In genomic region chr11:34001938-34002592, GRCm38 (mm10) we compare ENCODE assay signal across 9 mouse cellular contexts. TPM values are rescaled to one million over a fixed set of nuclear protein-coding genes. Genes with fewer than 3 reads are reported as not detected.
DNase-seq lines count a peak whose midpoint lies in the region; ATAC-seq and TF ChIP-seq lines count a peak whose summit lies in the region.
"Had no signal": no experiment of that assay in that cellular context is flagged by ENCODE, and none has a peak within 500 bp of the region (broad histone marks: within the 10 kb centered on the region; RNA-seq: fewer than 3 reads in every experiment).

No protein-coding gene starts in this region.

- no peak for ATAC-seq in embryonic facial prominence, embryonic 14.5 days (ENCODE audit: low read depth)
- ATAC-seq in kidney, postnatal 0 days (replicated peaks; ENCODE audit: low FRiP score, low read depth) = no peak
- ATAC-seq in lung, postnatal 0 days = no peak

- no peak overlapping the region for H3K4me3 ChIP-seq in embryonic facial prominence, embryonic 14.5 days (ENCODE audit: low read depth, low read length)
- no peak overlapping the region for H3K4me3 ChIP-seq in kidney, postnatal 0 days (replicated peaks; ENCODE audit: low read depth, low read length)
- H3K4me3 ChIP-seq in lung, postnatal 0 days (ENCODE audit: low read depth, low read length) = no peak overlapping the region
- H3K4me3 ChIP-seq: stomach, embryonic 15.5 days had no signal

- no peak for TF ChIP-seq EP300 in lung, postnatal 0 days (IDR thresholded peaks at IDR 0.05)

- 6% methylated on average over 5 of the region's 5 CpGs for WGBS in embryonic facial prominence, embryonic 14.5 days
- WGBS in kidney, postnatal 0 days = 7% methylated on average over 5 of the region's 5 CpGs
- 3% methylated on average over 5 of the region's 5 CpGs for WGBS in lung, postnatal 0 days

- H3K27me3 ChIP-seq in embryonic facial prominence, embryonic 14.5 days (replicated peaks; ENCODE audit: control insufficient read depth, insufficient read depth, low read length) = no peaks in the 10 kb centered on the region
- H3K27me3 ChIP-seq in kidney, postnatal 0 days (ENCODE audit: insufficient read depth, low read length) = no peaks in the 10 kb centered on the region
- H3K27me3 ChIP-seq in lung, postnatal 0 days (replicated peaks; ENCODE audit: insufficient read depth, low read length) = no peaks in the 10 kb centered on the region
- H3K27me3 ChIP-seq: stomach, embryonic 15.5 days had no signal

- no peak overlapping the region for H3K9ac ChIP-seq in embryonic facial prominence, embryonic 14.5 days (ENCODE audit: low read depth, low read length)
- H3K9ac ChIP-seq in kidney, postnatal 0 days (ENCODE audit: low read depth, low read length) = no peak overlapping the region
- no peak overlapping the region for H3K9ac ChIP-seq in lung, postnatal 0 days (replicated peaks; ENCODE audit: low read depth)
- H3K9ac ChIP-seq: stomach, embryonic 15.5 days had no signal

- no peaks in the 10 kb centered on the region for H3K9me3 ChIP-seq in embryonic facial prominence, embryonic 14.5 days (ENCODE audit: control insufficient read depth, low read length)
- H3K9me3 ChIP-seq in kidney, postnatal 0 days (replicated peaks; ENCODE audit: low read length) = no peaks in the 10 kb centered on the region
- H3K9me3 ChIP-seq in lung, postnatal 0 days (ENCODE audit: low read length) = no peaks in the 10 kb centered on the region
- H3K9me3 ChIP-seq: stomach, embryonic 15.5 days had no signal

- TF ChIP-seq CTCF in kidney, postnatal 0 days (IDR thresholded peaks at IDR 0.05; ENCODE audit: low read depth) = peak; percentile 79
- peak; percentile 76 for TF ChIP-seq CTCF in lung, postnatal 0 days (IDR thresholded peaks at IDR 0.05)

- H3K36me3 ChIP-seq in embryonic facial prominence, embryonic 14.5 days (ENCODE audit: control insufficient read depth, insufficient read depth, low read length) = no peaks in the 10 kb centered on the region
- H3K36me3 ChIP-seq in kidney, postnatal 0 days (ENCODE audit: insufficient read depth, low read length) = no peaks in the 10 kb centered on the region
- H3K36me3 ChIP-seq in lung, postnatal 0 days (ENCODE audit: insufficient read depth, low read length) = no peaks in the 10 kb centered on the region
- H3K36me3 ChIP-seq: stomach, embryonic 15.5 days had no signal

- H3K4me1 ChIP-seq in embryonic facial prominence, embryonic 14.5 days (ENCODE audit: control insufficient read depth, insufficient read depth, low read length) = no peaks in the 10 kb centered on the region
- no peaks in the 10 kb centered on the region for H3K4me1 ChIP-seq in kidney, postnatal 0 days (replicated peaks; ENCODE audit: insufficient read depth, low read length)
- H3K4me1 ChIP-seq in lung, postnatal 0 days (ENCODE audit: insufficient read depth, low read depth, low read length) = no peaks in the 10 kb centered on the region
- H3K4me1 ChIP-seq: stomach, embryonic 15.5 days had no signal

- DNase-seq in cerebellum, adult 11 months = peak; percentile 17
- DNase-seq in cerebellum, adult 9-11 months = no peak
- DNase-seq in 416B (ENCODE audit: low read depth) = peak; percentile 75
- peak; percentile 69 for DNase-seq in adrenal gland, postnatal 10 days
- peak; percentile 33 for DNase-seq in embryonic facial prominence, embryonic 14.5 days (ENCODE audit: low spot score)
- peak; percentile 61 for DNase-seq in kidney, postnatal 0 days (ENCODE audit: low spot score)
- peak; percentile 49 for DNase-seq in lung, postnatal 0 days (ENCODE audit: low spot score)
- DNase-seq in right cerebral cortex, postnatal 25 days = peak; percentile 44

- H3K4me2 ChIP-seq in embryonic facial prominence, embryonic 14.5 days (ENCODE audit: low read depth, low read length) = no peak overlapping the region
- no peak overlapping the region for H3K4me2 ChIP-seq in kidney, postnatal 0 days (ENCODE audit: low read length)
- H3K4me2 ChIP-seq in lung, postnatal 0 days (replicated peaks; ENCODE audit: low read depth, low read length) = no peak overlapping the region
- H3K4me2 ChIP-seq: stomach, embryonic 15.5 days had no signal

- H3K27ac ChIP-seq in embryonic facial prominence, embryonic 14.5 days (replicated peaks; ENCODE audit: low read depth, low read length) = no peak overlapping the region
- H3K27ac ChIP-seq in kidney, postnatal 0 days = no peak overlapping the region
- no peak overlapping the region for H3K27ac ChIP-seq in lung, postnatal 0 days (ENCODE audit: low read length)
- H3K27ac ChIP-seq: stomach, embryonic 15.5 days had no signal

RNA-seq across cellular contexts. Expression of gene Kcnip1, which starts 9.1 kb away (rescaled TPM):
- 1 to 10 TPM; 3.9 to 4.8 TPM for total RNA-seq in adrenal gland, postnatal 10 days (2021)
- polyA plus RNA-seq in embryonic facial prominence, embryonic 14.5 days (2014; fragmentation: Nextera tagmentation; extraction: Ambion mirVana) = 5.0 and 7.2 TPM in 2 replicates
- 2.0 and 2.7 TPM in 2 replicates for polyA plus RNA-seq in kidney, postnatal 0 days (2015; fragmentation: Nextera tagmentation; extraction: Ambion mirVana)
- 0.18 and 0.27 TPM in 2 replicates for polyA plus RNA-seq in lung, postnatal 0 days (2015; fragmentation: Nextera tagmentation; extraction: Ambion mirVana)

RNA-seq across cellular contexts. Expression of gene Kcnmb1, which starts 39.3 kb away (rescaled TPM):
- total RNA-seq in adrenal gland, postnatal 10 days (2021) = under 1 TPM; 0.12 to 0.42 TPM
- polyA plus RNA-seq in embryonic facial prominence, embryonic 14.5 days (2014; fragmentation: Nextera tagmentation; extraction: Ambion mirVana) = 0.09 and 0.22 TPM in 2 replicates
- 0.54 and 0.89 TPM in 2 replicates for polyA plus RNA-seq in kidney, postnatal 0 days (2015; fragmentation: Nextera tagmentation; extraction: Ambion mirVana)
- polyA plus RNA-seq in lung, postnatal 0 days (2015; fragmentation: Nextera tagmentation; extraction: Ambion mirVana) = 0.66 and 0.74 TPM in 2 replicates

RNA-seq across cellular contexts. Expression of gene Lcp2, which starts 44.7 kb away (rescaled TPM):
- 1 to 10 TPM; 5.0 to 5.5 TPM for total RNA-seq in adrenal gland, postnatal 10 days (2021)
- 4.9 and 6.4 TPM in 2 replicates for polyA plus RNA-seq in embryonic facial prominence, embryonic 14.5 days (2014; fragmentation: Nextera tagmentation; extraction: Ambion mirVana)
- 1.5 and 1.7 TPM in 2 replicates for polyA plus RNA-seq in kidney, postnatal 0 days (2015; fragmentation: Nextera tagmentation; extraction: Ambion mirVana)
- 4.5 and 4.9 TPM in 2 replicates for polyA plus RNA-seq in lung, postnatal 0 days (2015; fragmentation: Nextera tagmentation; extraction: Ambion mirVana)
